In genomic region chr4:109405415-109405814, GRCm38 (mm10) we compare ENCODE assay signal across 8 mouse cellular contexts. TPM values are rescaled to one million over a fixed set of nuclear protein-coding genes. Genes with fewer than 3 reads are reported as not detected.
DNase-seq lines count a peak whose midpoint lies in the region; ATAC-seq and TF ChIP-seq lines count a peak whose summit lies in the region.

No protein-coding gene starts in this region.

- H3K27ac ChIP-seq in heart, embryonic 13.5 days (replicated peaks) = peak overlapping the region; percentile 91
- H3K27ac ChIP-seq in bone marrow, adult 2 months (ENCODE audit: control insufficient read depth, insufficient read depth, low read depth, low read length, poor library complexity) = no peak overlapping the region
- peak overlapping the region; percentile 86; the same call in 1 of the 2 replicates for H3K27ac ChIP-seq in hindbrain, embryonic 10.5 days
- peak overlapping the region; percentile 88 for H3K27ac ChIP-seq in liver, postnatal 0 days (ENCODE audit: low read depth)

- no peak for TF ChIP-seq POLR2A in bone marrow, adult 2 months (IDR thresholded peaks at IDR 0.05; ENCODE audit: borderline replicate concordance, control insufficient read depth, low read depth, low read length)

- TF ChIP-seq CTCF in bone marrow, adult 2 months (IDR thresholded peaks at IDR 0.05; ENCODE audit: control insufficient read depth, insufficient read depth, low read length) = no peak
- TF ChIP-seq CTCF in liver, postnatal 0 days (IDR thresholded peaks at IDR 0.05; ENCODE audit: low read depth) = no peak

- no peak for ATAC-seq in heart, embryonic 13.5 days (ENCODE audit: extremely low read depth, insufficient number of reproducible peaks, low FRiP score, low TSS enrichment)
- no peak for ATAC-seq in liver, postnatal 0 days

- TF ChIP-seq EP300 in liver, postnatal 0 days (IDR thresholded peaks at IDR 0.05; ENCODE audit: low read depth) = no peak

- peaks cover 42% of the 10 kb centered on the region for H3K4me1 ChIP-seq in heart, embryonic 13.5 days
- H3K4me1 ChIP-seq in bone marrow, adult 2 months (ENCODE audit: control insufficient read depth, insufficient read depth, low read length) = no peaks in the 10 kb centered on the region; the same call in 1 of the 2 replicates
- H3K4me1 ChIP-seq in hindbrain, embryonic 10.5 days (replicated peaks) = peaks cover 26% of the 10 kb centered on the region
- peaks cover 28% of the 10 kb centered on the region for H3K4me1 ChIP-seq in liver, postnatal 0 days (ENCODE audit: insufficient read depth)

- no peaks in the 10 kb centered on the region for H3K27me3 ChIP-seq in heart, embryonic 13.5 days (replicated peaks)
- peaks cover 42% of the 10 kb centered on the region for H3K27me3 ChIP-seq in hindbrain, embryonic 10.5 days (ENCODE audit: insufficient read depth, poor library complexity, severe bottlenecking)
- no peaks in the 10 kb centered on the region for H3K27me3 ChIP-seq in liver, postnatal 0 days (ENCODE audit: insufficient read depth, low read length)

- peak overlapping the region; percentile 88 for H3K4me2 ChIP-seq in heart, embryonic 13.5 days
- peak overlapping the region; percentile 99 for H3K4me2 ChIP-seq in liver, postnatal 0 days (ENCODE audit: low read depth, low read length)

- WGBS in heart, embryonic 13.5 days = 55% methylated on average over 8 of the region's 8 CpGs
- 69% methylated on average over 8 of the region's 8 CpGs for WGBS in bone marrow, adult 2 months
- 68% methylated on average over 8 of the region's 8 CpGs for WGBS in hindbrain, embryonic 10.5 days
- WGBS in liver, postnatal 0 days (ENCODE audit: insufficient replicate concordance) = 59% methylated on average over 8 of the region's 8 CpGs

- intact Hi-C loops in heart, postnatal 36 days (cut with DNase I) = no loop called here
- intact Hi-C loops in left cerebral cortex, postnatal 14 days (cut with DNase I) = no loop called here

- H3K9me3 ChIP-seq in heart, embryonic 13.5 days = no peaks in the 10 kb centered on the region
- H3K9me3 ChIP-seq in hindbrain, embryonic 10.5 days = no peaks in the 10 kb centered on the region
- H3K9me3 ChIP-seq in liver, postnatal 0 days (ENCODE audit: low read length) = no peaks in the 10 kb centered on the region

- peak overlapping the region; percentile 67 for H3K4me3 ChIP-seq in heart, embryonic 13.5 days
- H3K4me3 ChIP-seq in bone marrow, adult 2 months (replicated peaks; ENCODE audit: control insufficient read depth, low read depth, low read length) = peak overlapping the region; percentile 21
- H3K4me3 ChIP-seq in hindbrain, embryonic 10.5 days = peak overlapping the region; percentile 73; the same call in 1 of the 2 replicates
- peak overlapping the region; percentile 68 for H3K4me3 ChIP-seq in liver, postnatal 0 days (ENCODE audit: low read depth, low read length)

- H3K9ac ChIP-seq in heart, embryonic 13.5 days = peak overlapping the region; percentile 87
- H3K9ac ChIP-seq in liver, postnatal 0 days (replicated peaks) = peak overlapping the region; percentile 82

- peaks cover 15% of the 10 kb centered on the region for H3K36me3 ChIP-seq in heart, embryonic 13.5 days
- no peaks in the 10 kb centered on the region for H3K36me3 ChIP-seq in hindbrain, embryonic 10.5 days
- H3K36me3 ChIP-seq in liver, postnatal 0 days (replicated peaks; ENCODE audit: insufficient read depth, low read length) = peaks cover 8% of the 10 kb centered on the region; the same call in 1 of the 2 replicates

- no peak for DNase-seq in heart, postnatal 36 days
- DNase-seq in hindbrain, embryonic 10.5 days (ENCODE audit: low spot score) = no peak
- no peak for DNase-seq in liver, postnatal 0 days
- no peak for DNase-seq in left cerebral cortex, postnatal 14 days (ENCODE audit: low spot score in 2 of 2)
- DNase-seq in spleen, adult 18-20 months = no peak
- DNase-seq in cerebellum, adult 9-11 months = no peak

RNA-seq across cellular contexts. Expression of gene Ttc39a, which starts 1.0 kb away (rescaled TPM):
- polyA plus RNA-seq in heart, embryonic 13.5 days (2015; fragmentation: Nextera tagmentation; extraction: Ambion mirVana) = 8.8 and 9.7 TPM in 2 replicates
- total RNA-seq in heart, postnatal 36 days (2021) = 1 to 10 TPM in 1 of 2 experiments, under 1 TPM in 1; 0.89 to 1.4 TPM
- 3.4 and 4.0 TPM in 2 replicates for polyA plus RNA-seq in bone marrow, adult 2 months (2011; ENCODE audit: insufficient read depth, insufficient read length, low replicate concordance, missing spikeins)
- 2.5 and 2.8 TPM in 2 replicates for polyA plus RNA-seq in hindbrain, embryonic 10.5 days (2016; fragmentation: Nextera tagmentation; extraction: Ambion mirVana)
- polyA plus RNA-seq in liver, postnatal 0 days (2015; fragmentation: Nextera tagmentation; extraction: Ambion mirVana) = 5.0 and 5.4 TPM in 2 replicates
- 1 to 10 TPM; 1.2 to 2.0 TPM for total RNA-seq in left cerebral cortex, postnatal 14 days (2021)

Comparison
In these comparisons a context has a peak if more than half of its experiments do, and no peak if none do; other contexts are left out.
1. H3K4me3 ChIP-seq: peak in every context shown above with its lines; median percentile 73 in hindbrain, embryonic 10.5 days; 68 in liver, postnatal 0 days; 67 in heart, embryonic 13.5 days; 21 in bone marrow, adult 2 months.